Mouse (Mus musculus): ENCODE data around the gene Sgo2a.

GRCm38 (mm10) chr1:57991277-57991676 is 4.5 kb upstream of the Sgo2a start:
- TF ChIP-seq POLR2A (IDR thresholded peaks at IDR 0.05; ENCODE audit: extremely low read depth, insufficient read depth, low read length) (no peak), CTCF (IDR thresholded peaks at IDR 0.05; ENCODE audit: low read depth, low read length) (no peak)
